In genomic region chr13:31408439-31409122, GRCm38 (mm10) we compare ENCODE assay signal across 9 mouse cellular contexts.
DNase-seq lines count a peak whose midpoint lies in the region; ATAC-seq lines count a peak whose summit lies in the region.
"Had no signal": no experiment of that assay in that cellular context is flagged by ENCODE, and none has a peak within 500 bp of the region (broad histone marks: within the 10 kb centered on the region; RNA-seq: fewer than 3 reads in every experiment).

No protein-coding gene starts in this region.

- no peak overlapping the region for H3K27ac ChIP-seq in neural tube, embryonic 12.5 days
- peak overlapping the region; percentile 13; the same call in 1 of the 2 replicates for H3K27ac ChIP-seq in neural tube, embryonic 15.5 days (replicated peaks)
- H3K27ac ChIP-seq: heart, adult 2 months had no signal

- no peaks in the 10 kb centered on the region for H3K9me3 ChIP-seq in neural tube, embryonic 12.5 days
- H3K9me3 ChIP-seq in neural tube, embryonic 15.5 days (replicated peaks): no peaks in the 10 kb centered on the region

- no peak overlapping the region for H3K4me3 ChIP-seq in neural tube, embryonic 12.5 days
- 0 out of 2 replicates have a peak overlapping the region, but pooled peaks have one; percentile 4 for H3K4me3 ChIP-seq in neural tube, embryonic 15.5 days (replicated peaks)
- H3K4me3 ChIP-seq: heart, adult 2 months had no signal

- DNase-seq in cerebellum, postnatal 25 days: peak; percentile 7 to 12
- no peak for DNase-seq in cerebellum, adult 18-20 months
- no peak for DNase-seq in neural tube, embryonic 10.5 days (ENCODE audit: extremely low spot score, low spot score)
- DNase-seq in layer of hippocampus, adult 18-20 months (ENCODE audit: low spot score in 2 of 2): peak; percentile 23 to 49
- DNase-seq in adrenal gland, adult 18-20 months (ENCODE audit: low spot score in 2 of 2): no peak
- DNase-seq: heart, adult 2 months had no signal

- 61% methylated on average over 10 of the region's 10 CpGs for WGBS in neural tube, embryonic 12.5 days
- 33% methylated on average over 10 of the region's 10 CpGs for WGBS in neural tube, embryonic 15.5 days

- peak; percentile 50; the same call in 1 of the 2 replicates for ATAC-seq in neural tube, embryonic 12.5 days (ENCODE audit: low FRiP score, low read depth)
- peak; percentile 86 for ATAC-seq in neural tube, embryonic 15.5 days (ENCODE audit: low FRiP score)
- no peak for ATAC-seq in inflammation-experienced regulatory T-cells, adult 6 months

- H3K4me1 ChIP-seq in neural tube, embryonic 12.5 days: no peaks in the 10 kb centered on the region
- peaks cover 6% of the 10 kb centered on the region; the same call in 1 of the 2 replicates for H3K4me1 ChIP-seq in neural tube, embryonic 15.5 days

- 0 out of 2 replicates have a peak overlapping the region, but pooled peaks have one; percentile 17 for H3K4me2 ChIP-seq in neural tube, embryonic 12.5 days (replicated peaks)
- peak overlapping the region; percentile 41 for H3K4me2 ChIP-seq in neural tube, embryonic 15.5 days

- no peak overlapping the region for H3K9ac ChIP-seq in neural tube, embryonic 12.5 days
- H3K9ac ChIP-seq in neural tube, embryonic 15.5 days (replicated peaks): 0 out of 2 replicates have a peak overlapping the region, but pooled peaks have one; percentile 0

- H3K36me3 ChIP-seq in neural tube, embryonic 12.5 days: no peaks in the 10 kb centered on the region
- H3K36me3 ChIP-seq in neural tube, embryonic 15.5 days: no peaks in the 10 kb centered on the region

- 0 out of 2 replicates have a peak, but pooled peaks cover 4% of the 10 kb centered on the region for H3K27me3 ChIP-seq in neural tube, embryonic 12.5 days (replicated peaks)
- no peaks in the 10 kb centered on the region for H3K27me3 ChIP-seq in neural tube, embryonic 15.5 days (replicated peaks)

Comparison
In these comparisons a context has a peak if more than half of its experiments do, and no peak if none do; other contexts are left out.
1. DNase-seq: peak in cerebellum, postnatal 25 days (2 of 2) and layer of hippocampus, adult 18-20 months (2 of 2); none in cerebellum, adult 18-20 months (0 of 2), neural tube, embryonic 10.5 days (single experiment) and adrenal gland, adult 18-20 months (0 of 2).